Mouse (Mus musculus): Measurements from ENCODE around the gene Arhgap44.

Gene Arhgap44

GRCm38 (mm10) chr11:65137145-65137652 is 25.6 kb downstream of the Arhgap44 start:
- no peak for DNase-seq (ENCODE audit: low spot score)

- no peak for DNase-seq (ENCODE audit: low spot score)
Observed at GRCm38 (mm10) chr11:65135251-65135739, 27.5 kb downstream of the Arhgap44 start.

GRCm38 (mm10) chr11:65133661-65134060 is 29.1 kb downstream of the Arhgap44 start:
- DNase-seq (ENCODE audit: low spot score) = no peak

- DNase-seq (ENCODE audit: low spot score) = peak; percentile 12
Observed at GRCm38 (mm10) chr11:65129110-65129509, 33.7 kb downstream of the Arhgap44 start.

GRCm38 (mm10) chr11:65128666-65129065 is 34.1 kb downstream of the Arhgap44 start:
- DNase-seq (ENCODE audit: low spot score) = no peak

GRCm38 (mm10) chr11:65126566-65126965 is 36.2 kb downstream of the Arhgap44 start:
- DNase-seq (ENCODE audit: low spot score) = no peak

GRCm38 (mm10) chr11:65124913-65125418 is 37.8 kb downstream of the Arhgap44 start:
- no peak for DNase-seq (ENCODE audit: low spot score)

GRCm38 (mm10) chr11:65120276-65120675 is 42.5 kb downstream of the Arhgap44 start:
- DNase-seq (ENCODE audit: low spot score) = no peak

- no peak for DNase-seq (ENCODE audit: low spot score)
Observed at GRCm38 (mm10) chr11:65115811-65116210, 47.0 kb downstream of the Arhgap44 start.

- no peak for DNase-seq (ENCODE audit: low spot score)
Observed at GRCm38 (mm10) chr11:65112086-65112485, 50.7 kb downstream of the Arhgap44 start.

- DNase-seq (ENCODE audit: low spot score) = no peak
Observed at GRCm38 (mm10) chr11:65111651-65112050, 51.1 kb downstream of the Arhgap44 start.

GRCm38 (mm10) chr11:65110058-65110457 is 52.7 kb downstream of the Arhgap44 start:
- DNase-seq (ENCODE audit: low spot score) = no peak

GRCm38 (mm10) chr11:65107734-65108171 is 55.0 kb downstream of the Arhgap44 start:
- DNase-seq (ENCODE audit: low spot score) = peak; percentile 11

GRCm38 (mm10) chr11:65107151-65107550 is 55.6 kb downstream of the Arhgap44 start:
- no peak for DNase-seq (ENCODE audit: low spot score)

GRCm38 (mm10) chr11:65104076-65104475 is 58.7 kb downstream of the Arhgap44 start:
- no peak for DNase-seq (ENCODE audit: low spot score)

- DNase-seq (ENCODE audit: low spot score) = no peak
Observed at GRCm38 (mm10) chr11:65101206-65101605, 61.6 kb downstream of the Arhgap44 start.

- DNase-seq (ENCODE audit: low spot score) = no peak
Observed at GRCm38 (mm10) chr11:65100031-65100430, 62.7 kb downstream of the Arhgap44 start.

- DNase-seq (ENCODE audit: low spot score) = no peak
Observed at GRCm38 (mm10) chr11:65097526-65098070, 65.2 kb downstream of the Arhgap44 start.

- no peak for DNase-seq (ENCODE audit: low spot score)
Observed at GRCm38 (mm10) chr11:65096866-65097265, 65.9 kb downstream of the Arhgap44 start.

GRCm38 (mm10) chr11:65092851-65093250 is 69.9 kb downstream of the Arhgap44 start:
- no peak for DNase-seq (ENCODE audit: low spot score)

- no peak for DNase-seq (ENCODE audit: low spot score)
Observed at GRCm38 (mm10) chr11:65090386-65090785, 72.4 kb downstream of the Arhgap44 start.

GRCm38 (mm10) chr11:65089982-65090381 is 72.8 kb downstream of the Arhgap44 start:
- no peak for DNase-seq (ENCODE audit: low spot score)

GRCm38 (mm10) chr11:65089282-65089681 is 73.5 kb downstream of the Arhgap44 start:
- no peak for DNase-seq (ENCODE audit: low spot score)

Data from adipocyte (in vitro differentiated cells).